Mouse (Mus musculus): Measurements from ENCODE around the gene Zkscan16.

- TF ChIP-seq CTCF (IDR thresholded peaks at IDR 0.05) = no peak
- no peak for TF ChIP-seq EP300 (IDR thresholded peaks at IDR 0.05)
Measured at GRCm38 (mm10) chr4:58907453-58907852, 36.0 kb upstream of the Zkscan16 start.
